Mouse (Mus musculus) CH12.LX (cell line): ENCODE data around the gene Dpy19l3.

Source experiments
- CTCF ChIP-seq, 2 experiments: IDR thresholded peaks in 1 of 2; conservative IDR thresholded peaks in 1 of 2; 2 replicates each; pipeline ENCODE4 v1.5.1; 2011 to 2012; ENCODE audit warnings: low read depth in 2 of 2, low read length in 2 of 2, improper control_type of control experiment in 1 of 2, inconsistent platforms in 1 of 2, mild to moderate bottlenecking in 1 of 2, moderate library complexity in 1 of 2
- ETS1 ChIP-seq: conservative IDR thresholded peaks from 2 replicates; pipeline ENCODE4 v1.6.1; 2012; ENCODE audit warnings: low read depth, mild to moderate bottlenecking, inconsistent platforms, low read length, improper control_type of control experiment, moderate library complexity
- GABPA ChIP-seq: IDR thresholded peaks from 2 replicates; pipeline ENCODE4 v1.6.1; 2012; ENCODE audit warnings: low read depth, low read length, improper control_type of control experiment, inconsistent platforms; ENCODE audit not compliant: insufficient replicate concordance
- ZMIZ1 ChIP-seq: IDR thresholded peaks from 2 replicates; pipeline ENCODE4 v1.6.1; 2012; ENCODE audit warnings: low read depth, mild to moderate bottlenecking, inconsistent platforms, low read length, improper control_type of control experiment

DNA sequence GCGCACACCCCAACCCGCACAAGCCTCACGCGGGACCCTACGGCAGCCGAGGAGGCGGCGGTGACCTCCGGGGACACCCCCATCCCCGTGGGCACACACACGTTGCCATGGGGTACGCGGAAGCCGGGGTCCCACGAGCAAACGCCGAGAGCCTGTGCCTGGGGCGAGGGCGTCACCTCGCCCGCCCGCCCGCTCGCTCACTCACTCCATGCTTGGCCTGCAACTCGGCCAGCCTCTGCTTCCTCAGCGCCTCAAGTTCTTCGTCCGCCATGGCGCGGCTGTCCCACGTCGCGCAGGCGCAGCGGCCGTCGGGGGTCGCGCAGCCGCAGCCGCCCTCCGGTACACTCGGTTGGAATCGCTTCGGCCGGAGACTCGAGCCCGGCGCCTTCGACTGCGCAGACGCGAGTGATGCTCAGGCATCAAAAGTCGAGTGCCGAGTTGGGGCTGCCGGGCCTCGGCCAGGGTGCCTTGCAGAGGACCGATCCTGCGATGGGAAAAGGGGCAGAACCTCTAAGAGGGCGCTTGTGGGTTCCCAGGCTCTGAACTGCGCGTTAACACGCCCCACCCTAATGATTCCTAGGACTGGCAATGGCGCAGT is 107.1 kb downstream of the Dpy19l3 start, which contains the start of gene Pdcd5:
- peak; percentile 21; the same call in 1 of the 2 replicates for TF ChIP-seq GABPA
- TF ChIP-seq ETS1: no peak
- TF ChIP-seq CTCF (conservative IDR thresholded peaks at IDR 0.05 in 1 of 2, IDR thresholded peaks at IDR 0.05 in 1 of 2; ENCODE audit: low read depth in 2 of 2, low read length in 2 of 2): no peak
- peak; percentile 84 for TF ChIP-seq ZMIZ1
